Mouse (Mus musculus): Measurements from ENCODE around the gene Slc11a1.

DNA sequence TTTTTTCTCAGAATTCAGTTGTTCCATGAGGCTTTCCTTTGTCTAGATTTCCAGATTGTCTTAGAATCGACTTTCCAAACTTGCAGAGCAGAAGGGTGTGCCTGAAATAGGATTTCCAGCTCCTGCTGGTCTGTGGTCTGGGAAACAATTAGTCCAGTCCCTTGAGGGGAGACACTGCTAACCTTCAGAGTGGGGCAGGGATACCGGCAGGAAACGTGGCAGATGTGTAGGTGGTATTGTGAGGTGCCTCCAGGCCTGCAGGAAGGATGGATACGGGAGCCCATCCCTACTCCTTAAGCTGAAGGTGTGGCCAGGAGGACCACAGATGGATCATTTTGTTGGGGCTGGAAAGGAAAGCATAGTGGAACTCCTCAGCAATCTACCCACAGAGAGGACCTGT is 40.0 kb upstream of the Slc11a1 start:
- no peak for TF ChIP-seq CTCF (IDR thresholded peaks at IDR 0.05; ENCODE audit: insufficient read depth, low read depth, low read length)
- no peak for TF ChIP-seq POLR2A (IDR thresholded peaks at IDR 0.05; ENCODE audit: insufficient read depth, low read depth, low read length)
